Mouse (Mus musculus) pancreas, adult 10 weeks (tissue): Measurements from ENCODE around the gene Mapk13. TPM values are rescaled to one million over a fixed set of nuclear protein-coding genes. Genes with fewer than 3 reads are reported as not detected.

Source experiments
- polyA plus RNA-seq: library from polyadenylated mRNA; stranded (reverse); fragments of 350-450 nt; fragmentation: Illumina TruSeq; extraction: RNeasy Lipid Tissue Mini Kit (QIAGEN cat#74804); gene quantifications from one replicate; pipeline ENCODE4 v1.2.3, GENCODE M21; 2015; ENCODE audit warnings: low read depth, low replicate concordance; ENCODE audit not compliant: insufficient read depth

Gene Mapk13
- 5.8 TPM for polyA plus RNA-seq

GRCm38 (mm10) chr17:28769121-28769874 is at the start of gene Mapk13:
Gene Mapk13 (plus strand): TSS chr17:28769297.

GRCm38 (mm10) chr17:28725783-28726182 is 43.3 kb upstream of the Mapk13 start, which contains the start of gene AC170998.1:
Gene AC170998.1 (plus strand): TSS chr17:28726083.

GRCm38 (mm10) chr17:28800671-28801412 is 31.7 kb downstream of the Mapk13 start, which contains the start of gene Brpf3:
Gene Brpf3 (plus strand): TSS chr17:28801090.

Other genes starting within 250 kb of the Mapk13 start
- not detected for gene Armc12, start 238.5 kb upstream of the Mapk13 start, polyA plus RNA-seq
- gene Clpsl2, start 219.9 kb upstream of the Mapk13 start, polyA plus RNA-seq, result not detected
- 44,031 TPM for gene Clps, start 208.5 kb upstream of the Mapk13 start, polyA plus RNA-seq
- gene Lhfpl5, start 193.7 kb upstream of the Mapk13 start, polyA plus RNA-seq, result not detected
- gene Srpk1, start 146.6 kb upstream of the Mapk13 start, polyA plus RNA-seq, result 28.9 TPM
- gene Slc26a8, start 79.1 kb upstream of the Mapk13 start, polyA plus RNA-seq, result not detected
- 17.4 TPM for gene Mapk14, start 78.0 kb upstream of the Mapk13 start, polyA plus RNA-seq
- gene AC170998.1, start 43.2 kb upstream of the Mapk13 start, polyA plus RNA-seq, result not detected
- gene Brpf3, start 31.8 kb downstream of the Mapk13 start, polyA plus RNA-seq, result 15.3 TPM
- not detected for gene Pnpla1, start 89.1 kb downstream of the Mapk13 start, polyA plus RNA-seq
- gene 4930539E08Rik, start 146.0 kb downstream of the Mapk13 start, polyA plus RNA-seq, result not detected
- gene Pxt1, start 174.5 kb downstream of the Mapk13 start, polyA plus RNA-seq, result not detected
- 12.1 TPM for gene Kctd20, start 182.7 kb downstream of the Mapk13 start, polyA plus RNA-seq
- 37.7 TPM for gene Stk38, start 238.7 kb downstream of the Mapk13 start, polyA plus RNA-seq